Comparison of ENCODE assay signal across 8 mouse cellular contexts in the genomic region with DNA sequence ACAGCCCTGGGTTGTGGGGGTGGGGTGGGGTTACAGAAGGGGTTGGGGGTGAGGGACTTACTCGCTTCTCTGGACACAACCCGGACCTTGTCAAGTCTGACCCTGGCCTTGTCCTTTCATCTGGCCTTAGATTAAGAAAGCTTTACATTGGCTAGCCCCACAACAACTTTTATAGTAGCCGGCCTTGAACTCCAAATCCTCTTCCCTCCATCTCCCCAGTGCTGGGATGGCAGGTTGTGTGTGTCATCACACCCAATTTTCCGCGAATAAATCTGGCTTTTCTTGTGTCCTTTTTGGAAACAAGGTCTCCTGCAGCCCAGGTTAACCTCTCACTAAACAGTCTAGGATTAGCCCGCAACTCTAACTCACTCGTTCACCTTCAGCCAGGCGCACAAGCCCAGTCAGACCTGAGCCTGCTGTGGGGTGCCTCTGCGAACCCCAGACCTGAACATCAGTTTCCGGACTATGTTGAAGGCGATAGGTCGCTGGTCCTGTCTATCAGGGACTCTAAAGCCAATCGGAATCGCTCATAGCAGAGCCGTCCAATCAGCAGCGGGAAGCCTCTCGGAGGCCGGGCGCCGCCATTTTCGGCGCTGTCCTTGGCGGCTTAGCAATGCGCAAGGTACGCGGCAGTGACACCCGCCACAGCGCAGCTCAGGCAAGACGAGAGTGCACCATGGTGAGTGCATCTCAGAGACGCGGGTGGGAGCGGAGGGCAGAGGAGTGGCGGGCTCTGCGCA. TPM values are rescaled to one million over a fixed set of nuclear protein-coding genes. Genes with fewer than 3 reads are reported as not detected.
DNase-seq lines count a peak whose midpoint lies in the region; ATAC-seq and TF ChIP-seq lines count a peak whose summit lies in the region.

A gene (plus strand): TSS at position 557 of the 740 bp plus-strand sequence.

- peak; percentile 98 for DNase-seq in 3T3-L1 (ENCODE audit: low read depth, low spot score)
- DNase-seq in adrenal gland, postnatal 4 days (ENCODE audit: low spot score in 2 of 2): peak; percentile 94 to 95
- DNase-seq in embryonic facial prominence, embryonic 14.5 days (ENCODE audit: low spot score): peak; percentile 99
- peak; percentile 98 for DNase-seq in heart, adult 2 months
- peak; percentile 97 to 99 for DNase-seq in kidney, adult 8-10 months
- DNase-seq in spleen, postnatal 10 days (ENCODE audit: low spot score in 2 of 2): peak; percentile 98

- ATAC-seq in embryonic facial prominence, embryonic 14.5 days (ENCODE audit: low read depth): peak; percentile 100
- ATAC-seq in limb, embryonic 13.5 days (ENCODE audit: low FRiP score, low read depth): peak; percentile 100
- peak; percentile 100 for ATAC-seq in midbrain, embryonic 16.5 days

- H3K9me3 ChIP-seq in embryonic facial prominence, embryonic 14.5 days (ENCODE audit: control insufficient read depth, low read length): peaks cover 21% of the 10 kb centered on the region; the same call in 1 of the 2 replicates
- peaks cover 7% of the 10 kb centered on the region for H3K9me3 ChIP-seq in limb, embryonic 13.5 days
- H3K9me3 ChIP-seq in midbrain, embryonic 16.5 days (replicated peaks; ENCODE audit: control insufficient read depth, low read length, poor library complexity, severe bottlenecking): peaks cover 2% of the 10 kb centered on the region; the same call in 1 of the 2 replicates

- H3K4me1 ChIP-seq in embryonic facial prominence, embryonic 14.5 days (ENCODE audit: control insufficient read depth, insufficient read depth, low read length): peaks cover 6% of the 10 kb centered on the region
- H3K4me1 ChIP-seq in heart, adult 2 months (ENCODE audit: control insufficient read depth, insufficient read depth, low read length): 0 out of 2 replicates have a peak, but pooled peaks cover 1% of the 10 kb centered on the region
- H3K4me1 ChIP-seq in limb, embryonic 13.5 days: peaks cover 16% of the 10 kb centered on the region
- H3K4me1 ChIP-seq in midbrain, embryonic 16.5 days (ENCODE audit: control insufficient read depth, insufficient read depth, low read length): peaks cover 17% of the 10 kb centered on the region

- peaks cover 15% of the 10 kb centered on the region; the same call in 1 of the 2 replicates for H3K36me3 ChIP-seq in embryonic facial prominence, embryonic 14.5 days (ENCODE audit: control insufficient read depth, insufficient read depth, low read length)
- peaks cover 2% of the 10 kb centered on the region; the same call in 1 of the 2 replicates for H3K36me3 ChIP-seq in heart, adult 2 months (ENCODE audit: control insufficient read depth, insufficient read depth, low read length)
- peaks cover 18% of the 10 kb centered on the region for H3K36me3 ChIP-seq in limb, embryonic 13.5 days
- peaks cover 4% of the 10 kb centered on the region; the same call in 1 of the 2 replicates for H3K36me3 ChIP-seq in midbrain, embryonic 16.5 days (ENCODE audit: control insufficient read depth, insufficient read depth, low read length)

- H3K4me3 ChIP-seq in embryonic facial prominence, embryonic 14.5 days (ENCODE audit: low read depth, low read length): peak within 1 kb of the TSS; percentile 76
- H3K4me3 ChIP-seq in heart, adult 2 months: peak within 1 kb of the TSS; percentile 91
- peak within 1 kb of the TSS; percentile 73 for H3K4me3 ChIP-seq in limb, embryonic 13.5 days
- H3K4me3 ChIP-seq in midbrain, embryonic 16.5 days (ENCODE audit: low read depth, low read length): peak within 1 kb of the TSS; percentile 85

- no peak for TF ChIP-seq CTCF in heart, adult 2 months (IDR thresholded peaks at IDR 0.05)

- WGBS in embryonic facial prominence, embryonic 14.5 days: 4% methylated on average over 34 of the region's 34 CpGs
- WGBS in heart, adult 2 months: 4% methylated on average over 34 of the region's 34 CpGs
- WGBS in limb, embryonic 13.5 days: 5% methylated on average over 34 of the region's 34 CpGs
- WGBS in midbrain, embryonic 16.5 days: 3% methylated on average over 34 of the region's 34 CpGs

- H3K27ac ChIP-seq in embryonic facial prominence, embryonic 14.5 days (replicated peaks; ENCODE audit: low read depth, low read length): peak within 1 kb of the TSS; percentile 80
- peak within 1 kb of the TSS; percentile 84 for H3K27ac ChIP-seq in heart, adult 2 months
- peak within 1 kb of the TSS; percentile 83 for H3K27ac ChIP-seq in limb, embryonic 13.5 days
- H3K27ac ChIP-seq in midbrain, embryonic 16.5 days (ENCODE audit: low read length): peak within 1 kb of the TSS; percentile 87

- intact Hi-C loops in heart, adult 2 months (cut with DNase I): loop anchor here (1.0 to 5.0 kb wide), 3 partner anchors 28 to 63 kb away; a partner anchor contains a TSS

- TF ChIP-seq POLR2A in heart, adult 2 months (IDR thresholded peaks at IDR 0.05; ENCODE audit: insufficient read depth, low read depth, low read length): peak; percentile 87

- no peaks in the 10 kb centered on the region for H3K79me2 ChIP-seq in heart, adult 2 months (replicated peaks; ENCODE audit: control insufficient read depth, insufficient read depth, low read length)

- H3K9ac ChIP-seq in embryonic facial prominence, embryonic 14.5 days (ENCODE audit: low read depth, low read length): peak within 1 kb of the TSS; percentile 83
- H3K9ac ChIP-seq in heart, adult 2 months (ENCODE audit: low read depth, low read length): peak within 1 kb of the TSS; percentile 95
- peak within 1 kb of the TSS; percentile 84 for H3K9ac ChIP-seq in limb, embryonic 13.5 days
- H3K9ac ChIP-seq in midbrain, embryonic 16.5 days (ENCODE audit: low read depth, low read length): peak within 1 kb of the TSS; percentile 83

- no peaks in the 10 kb centered on the region for H3K27me3 ChIP-seq in embryonic facial prominence, embryonic 14.5 days (replicated peaks; ENCODE audit: control insufficient read depth, insufficient read depth, low read length)
- no peaks in the 10 kb centered on the region for H3K27me3 ChIP-seq in heart, adult 2 months (ENCODE audit: control insufficient read depth, insufficient read depth, low read length)
- H3K27me3 ChIP-seq in limb, embryonic 13.5 days: no peaks in the 10 kb centered on the region
- H3K27me3 ChIP-seq in midbrain, embryonic 16.5 days (ENCODE audit: control insufficient read depth, insufficient read depth, low read depth, low read length): no peaks in the 10 kb centered on the region; the same call in none of the 2 replicates

- peak within 1 kb of the TSS; percentile 69 for H3K4me2 ChIP-seq in embryonic facial prominence, embryonic 14.5 days (ENCODE audit: low read depth, low read length)
- peak within 1 kb of the TSS; percentile 70 for H3K4me2 ChIP-seq in limb, embryonic 13.5 days (replicated peaks)
- peak within 1 kb of the TSS; percentile 75 for H3K4me2 ChIP-seq in midbrain, embryonic 16.5 days (ENCODE audit: low read length)

- 0 out of 2 replicates have a peak, but pooled peaks have one; percentile 61 for TF ChIP-seq EP300 in heart, adult 2 months (IDR thresholded peaks at IDR 0.05; ENCODE audit: insufficient read depth, low read depth, low read length)

RNA-seq across cellular contexts. Expression of the gene that starts here (rescaled TPM):
- total RNA-seq in adrenal gland, postnatal 4 days (2021): 10 to 100 TPM; 32.9 to 33.4 TPM
- 16.2 and 16.7 TPM in 2 replicates for polyA plus RNA-seq in embryonic facial prominence, embryonic 14.5 days (2014; fragmentation: Nextera tagmentation; extraction: Ambion mirVana)
- 1 to 10 TPM; 5.5 to 8.0 TPM for total RNA-seq in heart, adult 2 months (2021)
- 4.4 and 6.1 TPM in 2 replicates for polyA plus RNA-seq in heart, adult 2 months (2012; rRNA removed)
- 16.3 and 16.4 TPM in 2 replicates for polyA plus RNA-seq in limb, embryonic 13.5 days (2015; fragmentation: Nextera tagmentation; extraction: Ambion mirVana)
- polyA plus RNA-seq in midbrain, embryonic 16.5 days (2015; fragmentation: Nextera tagmentation; extraction: Ambion mirVana): 15.2 and 17.6 TPM in 2 replicates

Comparison
In these comparisons a context has a peak if more than half of its experiments do, and no peak if none do; other contexts are left out.
1. Peak in every context shown above with its lines: DNase-seq, ATAC-seq, H3K4me3 ChIP-seq and H3K27ac ChIP-seq.